In genomic region chr2:151535961-151536617, GRCm38 (mm10) we compare ENCODE assay signal across 8 mouse cellular contexts. TPM values are rescaled to one million over a fixed set of nuclear protein-coding genes. Genes with fewer than 3 reads are reported as not detected.
DNase-seq lines count a peak whose midpoint lies in the region; ATAC-seq and TF ChIP-seq lines count a peak whose summit lies in the region.

No protein-coding gene starts in this region.

- ATAC-seq in hindbrain, embryonic 14.5 days (ENCODE audit: low FRiP score): no peak; the same call in 1 of the 2 replicates
- peak; percentile 55; the same call in 1 of the 2 replicates for ATAC-seq in midbrain, embryonic 13.5 days
- ATAC-seq in megakaryocyte-erythroid progenitor cell, adult 5-6 weeks (replicated peaks; ENCODE audit: low FRiP score, low TSS enrichment, poor library complexity, severe bottlenecking): no peak

- no peaks in the 10 kb centered on the region for H3K9me3 ChIP-seq in hindbrain, embryonic 14.5 days (ENCODE audit: control insufficient read depth, low read length)
- H3K9me3 ChIP-seq in midbrain, embryonic 13.5 days: no peaks in the 10 kb centered on the region

- H3K27me3 ChIP-seq in kidney, adult 2 months (replicated peaks; ENCODE audit: control insufficient read depth, insufficient read depth, low read length): no peaks in the 10 kb centered on the region
- no peaks in the 10 kb centered on the region for H3K27me3 ChIP-seq in hindbrain, embryonic 14.5 days (ENCODE audit: control insufficient read depth, insufficient read depth, low read length)
- no peaks in the 10 kb centered on the region for H3K27me3 ChIP-seq in midbrain, embryonic 13.5 days

- H3K4me2 ChIP-seq in hindbrain, embryonic 14.5 days (replicated peaks): no peak overlapping the region
- H3K4me2 ChIP-seq in midbrain, embryonic 13.5 days (replicated peaks): no peak overlapping the region

- WGBS in kidney, adult 2 months: 55% methylated on average over 1 of the region's 1 CpGs
- WGBS in bone marrow, adult 2 months: 0% methylated on average over 1 of the region's 1 CpGs
- 57% methylated on average over 1 of the region's 1 CpGs for WGBS in hindbrain, embryonic 14.5 days
- 9% methylated on average over 1 of the region's 1 CpGs for WGBS in midbrain, embryonic 13.5 days

- intact Hi-C loops in heart, postnatal 14 days (cut with DNase I): no loop called here

- DNase-seq in kidney, adult 2 months: peak; percentile 10
- no peak for DNase-seq in kidney, postnatal 14 days
- DNase-seq in hindbrain, embryonic 14.5 days (ENCODE audit: low spot score): no peak
- no peak for DNase-seq in T-cell, adult 2 months (ENCODE audit: low spot score)
- no peak for DNase-seq in heart, postnatal 14 days

- H3K4me1 ChIP-seq in kidney, adult 2 months (ENCODE audit: control insufficient read depth, insufficient read depth, low read length): no peaks in the 10 kb centered on the region
- H3K4me1 ChIP-seq in bone marrow, adult 2 months (ENCODE audit: control insufficient read depth, insufficient read depth, low read length): no peaks in the 10 kb centered on the region; the same call in 1 of the 2 replicates
- H3K4me1 ChIP-seq in hindbrain, embryonic 14.5 days (replicated peaks; ENCODE audit: control insufficient read depth, insufficient read depth, low read length): 0 out of 2 replicates have a peak, but pooled peaks cover 2% of the 10 kb centered on the region
- no peaks in the 10 kb centered on the region for H3K4me1 ChIP-seq in midbrain, embryonic 13.5 days (replicated peaks)

- H3K4me3 ChIP-seq in kidney, adult 2 months (ENCODE audit: insufficient read depth, low read depth, low read length): no peak overlapping the region
- H3K4me3 ChIP-seq in bone marrow, adult 2 months (replicated peaks; ENCODE audit: control insufficient read depth, low read depth, low read length): no peak overlapping the region
- H3K4me3 ChIP-seq in hindbrain, embryonic 14.5 days (replicated peaks; ENCODE audit: low read length): no peak overlapping the region
- no peak overlapping the region for H3K4me3 ChIP-seq in midbrain, embryonic 13.5 days (replicated peaks)

- H3K9ac ChIP-seq in hindbrain, embryonic 14.5 days: no peak overlapping the region
- H3K9ac ChIP-seq in midbrain, embryonic 13.5 days (replicated peaks): no peak overlapping the region

- no peaks in the 10 kb centered on the region for H3K36me3 ChIP-seq in kidney, adult 2 months (ENCODE audit: control insufficient read depth, insufficient read depth, low read length)
- H3K36me3 ChIP-seq in hindbrain, embryonic 14.5 days (replicated peaks; ENCODE audit: control insufficient read depth, insufficient read depth): no peaks in the 10 kb centered on the region
- H3K36me3 ChIP-seq in midbrain, embryonic 13.5 days: no peaks in the 10 kb centered on the region

- no peak overlapping the region; the same call in 1 of the 2 replicates for H3K27ac ChIP-seq in kidney, adult 2 months (ENCODE audit: insufficient read depth, low read depth, low read length)
- peak overlapping the region; percentile 14; the same call in 1 of the 2 replicates for H3K27ac ChIP-seq in bone marrow, adult 2 months (ENCODE audit: control insufficient read depth, insufficient read depth, low read depth, low read length, poor library complexity)
- 0 out of 2 replicates have a peak overlapping the region, but pooled peaks have one; percentile 47 for H3K27ac ChIP-seq in hindbrain, embryonic 14.5 days
- no peak overlapping the region; the same call in 1 of the 2 replicates for H3K27ac ChIP-seq in midbrain, embryonic 13.5 days

- no peak for TF ChIP-seq CTCF in kidney, adult 2 months (conservative IDR thresholded peaks at IDR 0.05; ENCODE audit: insufficient read depth, insufficient read length, low read depth, low read length)
- TF ChIP-seq CTCF in bone marrow, adult 2 months (IDR thresholded peaks at IDR 0.05; ENCODE audit: control insufficient read depth, insufficient read depth, low read length): no peak

- TF ChIP-seq POLR2A in kidney, adult 2 months (IDR thresholded peaks at IDR 0.05; ENCODE audit: low read depth, low read length): no peak
- no peak for TF ChIP-seq POLR2A in bone marrow, adult 2 months (IDR thresholded peaks at IDR 0.05; ENCODE audit: borderline replicate concordance, control insufficient read depth, low read depth, low read length)

RNA-seq across cellular contexts. Expression of gene Fkbp1a, which starts 6.2 kb away (rescaled TPM):
- polyA plus RNA-seq in kidney, adult 2 months (2012; rRNA removed): 76.7 and 97.9 TPM in 2 replicates
- polyA plus RNA-seq in bone marrow, adult 2 months (2011; ENCODE audit: insufficient read depth, insufficient read length, low replicate concordance, missing spikeins): 32.7 and 70.4 TPM in 2 replicates
- polyA plus RNA-seq in hindbrain, embryonic 14.5 days (2014; fragmentation: Nextera tagmentation; extraction: Ambion mirVana): 643 and 689 TPM in 2 replicates
- 507 and 515 TPM in 2 replicates for polyA plus RNA-seq in midbrain, embryonic 13.5 days (2015; fragmentation: Nextera tagmentation; extraction: Ambion mirVana)
- 5.5 and 17.9 TPM in 2 replicates for total RNA-seq in megakaryocyte-erythroid progenitor cell, adult 5-6 weeks (2014; fragmentation: Nextera tagmentation)
- total RNA-seq in megakaryocyte-erythroid progenitor cell, adult 5-6 weeks (2017): 5.7 and 6.8 TPM in 2 replicates
- 100 to 1,000 TPM; 279 to 287 TPM for total RNA-seq in heart, postnatal 14 days (2021)

RNA-seq across cellular contexts. Expression of gene Sdcbp2, which starts 36.3 kb away (rescaled TPM):
- 1.2 and 1.3 TPM in 2 replicates for polyA plus RNA-seq in kidney, adult 2 months (2012; rRNA removed)
- not detected in 2 replicates for polyA plus RNA-seq in bone marrow, adult 2 months (2011; ENCODE audit: insufficient read depth, insufficient read length, low replicate concordance, missing spikeins)
- polyA plus RNA-seq in hindbrain, embryonic 14.5 days (2014; fragmentation: Nextera tagmentation; extraction: Ambion mirVana): 0.55 and 0.83 TPM in 2 replicates
- 0.61 and 0.62 TPM in 2 replicates for polyA plus RNA-seq in midbrain, embryonic 13.5 days (2015; fragmentation: Nextera tagmentation; extraction: Ambion mirVana)
- not detected in 2 replicates for total RNA-seq in megakaryocyte-erythroid progenitor cell, adult 5-6 weeks (2014; fragmentation: Nextera tagmentation)
- total RNA-seq in megakaryocyte-erythroid progenitor cell, adult 5-6 weeks (2017): not detected in 2 replicates
- total RNA-seq in heart, postnatal 14 days (2021): 1 to 10 TPM; 1.6 to 2.4 TPM

RNA-seq across cellular contexts. Expression of gene Nsfl1c, which starts 42.1 kb away (rescaled TPM):
- 77.7 and 88.1 TPM in 2 replicates for polyA plus RNA-seq in kidney, adult 2 months (2012; rRNA removed)
- 34.0 and 51.9 TPM in 2 replicates for polyA plus RNA-seq in bone marrow, adult 2 months (2011; ENCODE audit: insufficient read depth, insufficient read length, low replicate concordance, missing spikeins)
- polyA plus RNA-seq in hindbrain, embryonic 14.5 days (2014; fragmentation: Nextera tagmentation; extraction: Ambion mirVana): 255 and 261 TPM in 2 replicates
- 292 and 298 TPM in 2 replicates for polyA plus RNA-seq in midbrain, embryonic 13.5 days (2015; fragmentation: Nextera tagmentation; extraction: Ambion mirVana)
- total RNA-seq in megakaryocyte-erythroid progenitor cell, adult 5-6 weeks (2014; fragmentation: Nextera tagmentation): 92.8 and 115 TPM in 2 replicates
- total RNA-seq in megakaryocyte-erythroid progenitor cell, adult 5-6 weeks (2017): 149 and 154 TPM in 2 replicates
- 10 to 100 TPM; 77.9 to 78.7 TPM for total RNA-seq in heart, postnatal 14 days (2021)

Comparison
In these comparisons a context has a peak if more than half of its experiments do, and no peak if none do; other contexts are left out.
1. H3K27ac ChIP-seq: peak in bone marrow, adult 2 months (single experiment) and hindbrain, embryonic 14.5 days (single experiment); none in kidney, adult 2 months (single experiment) and midbrain, embryonic 13.5 days (single experiment).